Mouse (Mus musculus): ENCODE measurements around the gene Myh9.
A peak's percentile ranks its signal among the peaks of the same experiment; 100 is the strongest.
"Not testable (repeated sequence)": the region's sequence is repeated elsewhere in the genome, so short reads cannot be mapped to it uniquely, and the experiment has no call there.

The Myh9 gene

DNA sequence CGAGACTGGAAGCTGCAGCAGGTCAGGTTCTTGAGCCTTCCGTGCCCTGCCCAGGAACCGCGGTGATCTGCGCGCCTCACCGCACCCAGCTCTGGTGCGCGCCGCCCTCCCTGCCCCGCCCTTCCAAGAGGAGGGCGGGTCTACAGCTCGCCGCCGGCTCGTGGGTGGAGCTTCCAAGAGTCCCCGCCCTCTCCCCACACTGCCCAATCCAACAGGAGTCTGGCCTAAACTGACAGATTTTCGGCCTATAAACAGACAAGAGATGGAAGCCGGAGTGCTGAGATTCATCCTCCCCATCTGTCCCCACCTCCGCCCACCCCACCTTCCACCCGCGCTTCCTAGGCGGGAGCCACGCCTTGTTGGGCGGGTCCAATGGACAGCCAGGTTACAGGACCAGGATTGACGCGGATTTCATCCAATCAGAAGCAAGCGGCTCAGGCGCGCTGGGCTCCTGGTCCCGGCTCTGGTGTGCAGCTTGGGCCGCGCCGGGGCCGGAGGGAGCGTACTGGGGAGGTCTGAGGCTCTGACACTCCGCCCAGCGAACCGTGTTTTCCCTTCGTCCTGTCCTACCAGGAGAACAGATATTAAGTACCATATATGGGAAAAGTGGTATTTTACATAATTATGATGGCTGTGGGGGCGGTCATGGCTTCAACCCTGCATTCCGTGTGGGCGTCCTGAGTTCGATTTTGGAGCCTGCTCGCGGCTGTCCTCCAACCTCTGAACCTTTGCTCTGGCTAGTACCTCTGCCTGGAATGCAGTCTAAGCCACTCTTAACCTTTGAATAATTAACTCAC lies at the start of gene Myh9:
Gene Myh9 (minus strand): TSS at position 129 of the 797 bp plus-strand sequence.
- DNase-seq, result peak; percentile 100

DNA sequence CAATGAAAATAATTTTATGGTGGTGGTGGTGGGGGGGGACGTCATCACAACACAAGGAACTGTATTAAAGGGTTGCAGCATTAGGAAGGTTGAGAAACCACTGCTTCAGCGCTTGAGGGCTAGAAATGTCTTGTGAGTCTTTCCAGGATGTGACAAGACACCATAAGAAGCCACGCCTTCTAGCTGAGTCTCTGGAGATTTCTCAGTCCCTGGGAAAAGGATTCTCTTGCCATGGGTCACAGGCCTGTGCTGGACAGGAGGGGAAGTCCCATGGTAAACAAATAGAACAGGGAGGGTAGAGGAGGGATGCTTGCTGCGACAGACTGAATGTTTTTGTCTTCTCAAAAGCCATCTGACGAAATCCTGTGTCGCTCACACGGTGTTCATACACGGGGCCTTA lies 49.8 kb upstream of the Myh9 start:
- DNase-seq, result no peak

DNA sequence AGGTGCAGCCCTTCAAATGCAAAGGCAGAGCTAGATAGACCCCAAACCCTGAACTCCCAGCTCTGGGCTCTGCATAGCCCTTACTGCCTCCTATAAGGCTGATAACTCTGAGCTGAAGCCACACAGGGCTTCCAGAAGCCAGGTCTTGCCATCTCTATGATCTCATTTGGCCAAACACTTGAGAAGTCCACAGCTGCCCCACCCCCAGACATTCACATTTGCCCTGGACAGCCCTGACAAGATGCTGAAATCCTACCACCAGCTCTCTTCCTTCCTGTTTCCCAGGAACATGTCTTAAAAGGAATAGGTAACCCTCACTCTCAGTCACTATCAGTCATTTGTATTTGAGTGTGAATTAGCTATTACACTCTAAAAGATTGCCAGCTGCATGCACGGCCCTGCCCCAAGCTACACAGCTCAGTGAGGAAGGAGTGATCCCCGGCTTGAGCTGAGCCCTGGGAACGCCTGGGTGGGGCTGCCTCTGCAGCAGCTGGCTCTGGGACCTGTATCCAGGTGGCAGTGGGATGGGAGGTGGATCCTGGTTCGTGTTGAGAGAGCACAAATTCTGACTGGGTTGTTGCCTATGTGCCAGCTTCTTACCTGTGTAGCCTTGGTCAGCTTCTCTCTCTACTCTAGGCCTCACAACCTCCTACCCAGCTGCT lies 47.9 kb upstream of the Myh9 start:
- no peak for DNase-seq

DNA sequence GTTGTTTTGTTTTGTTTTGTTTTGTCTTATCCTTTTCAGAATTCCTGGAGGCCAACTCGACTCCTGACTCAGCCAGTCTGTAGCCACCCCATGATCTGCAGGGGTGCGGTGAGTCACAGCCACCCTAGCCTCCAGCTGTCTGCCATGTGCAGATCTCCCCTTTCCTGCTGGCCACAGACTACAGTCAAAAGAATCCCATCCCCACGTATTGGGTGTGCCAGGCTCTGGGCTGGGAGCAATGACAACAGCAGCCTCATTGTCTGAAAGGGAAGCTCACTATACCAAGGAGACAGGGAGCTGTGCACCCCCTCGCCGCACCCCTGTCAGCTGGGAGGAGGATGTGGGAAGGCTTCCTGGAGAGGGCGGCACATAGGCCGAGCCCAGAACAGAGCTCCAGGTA lies 46.3 kb upstream of the Myh9 start:
- no peak for DNase-seq

DNA sequence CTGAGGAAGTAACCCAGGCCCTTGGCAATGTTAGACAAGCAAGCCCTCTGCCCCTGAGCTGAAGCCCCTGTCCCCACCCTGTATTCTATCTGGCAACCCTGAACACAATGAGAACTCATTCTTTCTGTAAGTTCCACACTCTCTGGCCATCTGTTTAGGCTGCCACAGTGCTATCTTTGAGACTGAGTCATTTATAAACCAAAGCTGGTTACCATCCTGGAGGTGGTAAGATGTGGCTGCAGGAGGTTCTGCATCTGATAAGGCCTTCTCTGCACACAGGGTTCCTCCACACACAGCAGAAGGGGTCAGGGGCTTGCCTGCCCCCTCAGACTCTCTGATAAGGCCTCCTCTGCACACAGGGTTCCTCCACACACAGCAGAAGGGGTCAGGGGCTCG lies 45.1 kb upstream of the Myh9 start:
- DNase-seq, result no peak

DNA sequence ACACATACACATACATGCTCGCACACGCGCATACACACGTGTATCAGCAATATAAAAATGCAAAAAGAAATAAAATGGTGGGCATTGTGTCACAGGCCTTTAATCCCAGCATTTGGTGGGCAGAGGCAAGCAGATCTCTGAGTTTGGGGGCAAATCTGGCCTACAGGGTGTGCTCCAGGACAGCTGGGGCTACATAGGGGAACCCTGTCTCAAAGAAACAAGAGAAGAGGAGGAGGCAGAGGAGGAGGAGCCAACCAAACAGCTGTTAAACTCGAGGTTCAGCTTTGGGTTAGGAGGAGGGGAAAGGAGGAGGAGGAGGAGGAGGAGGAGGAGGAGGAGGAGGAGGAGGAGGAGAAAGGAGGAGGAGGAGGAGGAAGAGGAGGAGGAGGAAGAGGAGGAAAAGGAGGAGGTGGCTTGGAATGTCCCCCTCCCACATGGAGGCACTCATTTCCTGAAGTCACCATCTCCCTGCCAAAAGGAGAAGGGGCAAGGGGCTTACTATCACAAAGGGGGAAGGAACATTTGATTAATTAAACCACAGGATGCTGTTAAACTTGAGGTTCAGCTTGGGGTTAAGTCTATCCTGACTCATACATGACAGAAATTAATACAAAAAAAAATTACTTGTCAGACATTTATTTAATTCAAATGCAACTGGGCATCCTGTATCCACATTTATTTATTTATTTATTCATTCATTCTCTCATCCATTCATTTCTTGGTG lies 44.6 kb upstream of the Myh9 start:
- DNase-seq, result no peak

DNA sequence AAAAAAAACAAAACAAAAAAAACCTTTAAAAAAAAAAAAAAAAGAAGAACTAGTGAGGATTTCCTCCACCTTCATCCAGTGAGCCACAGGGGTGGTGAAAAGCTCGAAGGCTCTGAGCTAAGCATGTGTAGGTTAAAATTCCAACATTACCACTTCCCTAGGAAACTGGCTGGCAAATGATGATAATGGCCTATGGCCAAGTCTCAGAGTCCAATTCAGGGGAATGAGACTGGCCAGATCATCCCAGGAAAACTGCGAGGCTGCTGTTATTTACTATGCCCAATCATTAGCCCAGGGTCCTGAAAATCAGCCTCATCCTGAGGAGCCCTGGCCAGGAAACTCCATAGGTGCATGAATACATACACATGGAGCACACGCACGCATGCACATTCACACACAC lies 44.0 kb upstream of the Myh9 start:
- DNase-seq, result no peak

DNA sequence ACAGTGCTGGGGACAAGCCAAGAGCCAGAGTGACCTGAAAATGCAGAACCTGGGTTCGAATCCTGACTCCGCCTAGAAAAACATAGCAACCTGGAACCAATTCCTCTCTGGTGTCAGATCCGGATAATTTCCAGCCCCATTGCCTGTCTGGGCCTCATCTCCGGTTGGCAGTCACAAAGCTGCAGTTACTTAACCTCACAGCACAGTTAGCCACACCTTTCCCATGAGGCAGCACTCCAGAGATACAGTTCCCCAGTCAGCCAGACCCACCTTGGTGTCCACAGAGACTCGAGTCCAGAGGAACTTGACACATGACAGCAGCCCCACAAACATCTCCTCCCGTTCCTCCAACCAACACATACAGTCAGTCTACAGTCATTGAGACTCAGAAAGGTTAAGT lies 43.2 kb upstream of the Myh9 start:
- no peak for DNase-seq

DNA sequence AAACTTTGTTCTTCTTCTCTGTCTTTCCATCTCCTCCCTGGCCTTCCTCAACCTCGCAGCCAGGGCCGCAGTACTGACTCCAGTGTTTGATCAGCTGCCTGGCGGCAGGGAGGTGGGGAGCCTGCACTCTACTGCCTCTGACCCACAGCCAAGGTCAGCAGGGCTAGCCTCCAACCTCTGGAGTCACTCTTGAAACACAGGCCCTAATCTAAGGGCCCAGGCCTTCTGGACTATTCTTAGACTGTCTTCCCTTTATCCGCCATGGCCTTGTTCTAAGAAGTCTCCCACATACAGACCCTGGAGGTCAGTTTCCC lies 41.7 kb upstream of the Myh9 start:
- no peak for DNase-seq

DNA sequence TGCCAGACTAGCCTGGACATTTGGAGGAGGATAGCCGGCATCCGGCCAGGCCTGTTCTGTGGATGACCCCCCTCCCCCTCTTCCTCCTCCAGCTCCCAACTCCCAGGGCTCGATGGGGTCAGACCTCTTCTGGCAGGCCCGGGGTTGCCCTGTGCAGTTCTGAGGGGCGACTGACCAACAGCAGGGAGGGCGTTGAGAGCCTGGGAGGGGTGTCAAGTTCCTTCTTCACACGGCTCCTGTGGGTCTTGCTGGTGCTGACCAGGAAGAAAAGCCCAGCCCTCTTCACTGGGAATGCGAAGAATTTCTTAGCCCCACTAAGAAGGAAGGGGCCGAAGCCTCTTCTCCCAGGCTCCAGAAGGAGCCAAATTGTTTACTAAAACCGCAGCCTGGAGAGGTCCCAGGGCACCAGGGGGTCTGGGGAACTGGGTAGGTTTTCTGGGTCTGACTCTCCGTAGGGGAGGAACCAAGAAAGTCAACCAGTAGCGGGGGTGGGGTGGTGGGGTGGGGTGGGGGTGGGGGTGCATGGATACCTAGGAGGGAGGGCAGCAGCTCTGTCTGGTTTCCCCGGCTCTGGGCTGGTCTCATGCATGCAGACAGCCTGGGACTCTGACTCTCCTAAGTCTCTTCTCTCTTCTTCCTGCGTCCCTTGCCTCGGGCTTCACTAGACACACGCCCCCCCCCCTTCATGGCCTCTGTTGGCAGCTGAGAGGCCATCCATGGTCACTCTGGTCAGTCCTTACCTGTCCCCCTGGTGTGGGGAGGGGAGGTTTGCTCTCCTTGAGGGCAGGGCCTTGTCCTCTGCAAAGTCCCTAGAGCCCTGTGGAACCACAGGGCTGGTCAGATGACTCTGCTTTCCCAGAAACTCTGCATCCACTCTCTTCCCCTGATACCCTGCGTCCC lies 41.1 kb upstream of the Myh9 start:
- no peak for DNase-seq

DNA sequence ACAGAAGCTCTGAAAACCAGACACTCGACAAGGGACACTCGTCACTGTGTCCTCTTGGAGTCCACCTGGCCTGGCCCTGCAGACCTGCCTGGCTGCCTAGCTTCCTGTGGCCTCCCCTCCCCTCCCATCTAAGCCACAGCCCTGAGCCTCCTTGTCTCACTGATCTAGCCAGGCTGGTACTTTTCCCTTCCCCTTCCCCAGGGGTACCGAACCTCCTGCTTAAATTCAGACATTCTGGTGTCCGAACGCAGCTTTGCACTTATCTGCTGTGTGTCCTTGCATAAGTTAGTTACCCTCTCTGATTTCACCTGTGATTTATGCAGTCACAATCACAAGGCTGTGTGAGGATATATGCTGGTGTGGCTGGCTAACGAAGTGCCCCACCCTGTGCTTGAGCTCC lies 40.3 kb upstream of the Myh9 start:
- DNase-seq, result no peak

DNA sequence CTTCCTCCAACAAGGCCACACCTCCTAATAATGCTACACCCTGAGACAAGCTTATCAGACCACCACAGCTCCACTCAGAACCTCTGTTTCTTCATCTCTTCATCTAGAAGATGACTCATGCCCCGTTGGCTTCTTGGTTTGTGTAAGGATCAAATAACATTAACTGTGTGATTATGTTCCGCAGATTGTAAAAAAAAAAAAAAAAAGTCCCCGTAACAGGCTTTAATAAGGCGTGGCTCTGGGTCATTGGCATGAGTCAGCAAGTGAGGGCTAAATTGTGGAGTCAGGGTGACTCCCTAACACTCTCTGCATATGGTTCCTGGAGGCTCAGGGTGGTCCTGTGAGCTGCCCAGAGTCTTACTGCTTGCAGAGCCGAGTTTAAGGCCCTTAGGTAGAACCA lies 39.7 kb upstream of the Myh9 start:
- no peak for DNase-seq

DNA sequence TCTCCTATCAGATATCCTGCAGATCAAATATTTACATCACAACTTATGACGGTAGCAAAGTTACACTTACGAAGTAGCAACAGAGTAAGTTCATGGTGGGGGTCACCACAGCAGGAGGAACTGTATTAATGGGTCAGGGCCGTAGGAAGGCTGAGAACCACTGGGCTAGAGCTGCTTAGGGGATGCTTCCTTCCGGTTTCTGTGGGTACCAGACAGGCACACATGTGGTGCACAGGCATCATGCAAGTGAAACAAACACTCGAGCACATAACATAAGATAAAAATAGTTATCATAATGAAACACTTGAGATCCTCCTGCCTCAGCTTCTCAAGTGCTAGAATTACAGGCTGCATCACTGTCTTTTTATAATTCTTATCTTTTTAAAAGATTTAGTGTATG lies 38.8 kb upstream of the Myh9 start:
- DNase-seq, result no peak

DNA sequence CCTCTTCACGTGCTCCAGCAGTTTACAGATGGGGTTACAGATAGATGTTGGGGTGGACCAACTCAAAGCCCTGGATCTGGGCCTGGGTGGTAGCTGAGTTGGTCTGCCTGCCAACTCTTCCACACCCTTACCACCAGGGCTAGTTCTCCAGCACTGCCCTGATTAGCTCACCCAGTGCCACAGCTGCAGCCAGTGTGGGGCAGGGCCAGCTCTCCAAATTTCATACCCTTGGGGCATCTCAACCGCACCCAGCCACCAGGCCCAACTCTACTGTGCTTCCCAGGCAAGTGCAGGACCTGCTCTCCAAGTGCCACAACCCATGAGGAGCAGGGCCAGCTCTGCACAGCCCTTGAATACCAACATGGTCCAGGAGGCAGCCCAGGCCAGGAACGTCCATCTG lies 37.8 kb upstream of the Myh9 start:
- no peak for DNase-seq

DNA sequence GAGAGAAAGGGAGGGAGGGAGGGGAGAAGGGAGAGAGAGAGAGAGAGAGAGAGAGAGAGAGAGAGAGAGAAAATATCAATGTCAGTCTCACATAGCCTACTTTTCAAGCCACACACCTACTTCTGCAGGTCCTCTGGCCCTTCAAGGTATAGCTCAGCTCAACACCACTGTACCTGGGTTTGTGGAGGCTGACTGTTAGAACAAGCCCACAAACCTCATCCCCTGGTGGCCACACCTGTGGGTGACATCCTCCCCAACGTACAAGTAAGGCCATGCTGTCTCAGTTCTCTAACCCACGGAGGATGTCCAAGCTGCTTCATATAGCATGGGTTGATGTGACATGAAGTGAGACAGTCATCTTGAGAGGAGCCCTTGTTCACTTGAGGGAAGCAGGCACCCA lies 35.2 kb upstream of the Myh9 start:
- no peak for DNase-seq

DNA sequence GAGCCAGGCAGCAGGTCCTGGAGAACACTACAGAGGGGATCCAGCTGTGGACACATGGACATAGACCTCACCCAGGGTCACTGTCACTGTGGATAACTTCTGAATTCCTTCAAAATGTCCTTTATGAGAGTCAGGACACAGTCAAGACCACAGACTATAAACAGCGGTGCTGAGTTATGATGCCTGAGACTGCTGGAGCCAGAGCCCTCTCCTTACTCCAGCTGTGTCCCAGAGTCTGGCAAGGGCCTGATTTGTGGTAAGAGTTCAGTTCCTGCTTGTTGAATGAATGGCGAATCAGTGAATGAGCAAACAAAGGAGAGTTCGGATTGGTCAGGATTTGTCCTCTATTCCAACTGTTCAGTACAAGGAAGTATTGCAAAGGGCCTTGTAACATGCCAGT lies 34.7 kb upstream of the Myh9 start:
- no peak for DNase-seq

DNA sequence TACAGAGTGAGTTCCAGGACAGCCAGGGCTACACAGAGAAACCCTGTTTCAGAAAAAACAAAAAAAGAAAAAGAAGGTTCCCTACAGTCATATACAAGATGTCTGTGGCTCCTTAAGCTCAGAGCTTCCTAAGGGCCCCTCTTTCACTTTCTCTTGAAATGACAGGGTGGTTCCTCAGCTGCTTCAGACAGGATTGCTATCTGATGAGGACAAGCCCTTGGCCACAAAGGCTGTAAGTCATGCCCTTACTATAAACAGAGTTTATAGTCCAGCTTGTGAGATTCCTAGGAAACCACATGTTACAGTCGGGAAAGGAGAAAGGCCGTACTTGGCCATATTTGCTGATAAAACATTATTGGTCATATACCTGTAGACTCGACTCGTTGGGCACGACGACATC lies 34.0 kb upstream of the Myh9 start:
- DNase-seq, result no peak

DNA sequence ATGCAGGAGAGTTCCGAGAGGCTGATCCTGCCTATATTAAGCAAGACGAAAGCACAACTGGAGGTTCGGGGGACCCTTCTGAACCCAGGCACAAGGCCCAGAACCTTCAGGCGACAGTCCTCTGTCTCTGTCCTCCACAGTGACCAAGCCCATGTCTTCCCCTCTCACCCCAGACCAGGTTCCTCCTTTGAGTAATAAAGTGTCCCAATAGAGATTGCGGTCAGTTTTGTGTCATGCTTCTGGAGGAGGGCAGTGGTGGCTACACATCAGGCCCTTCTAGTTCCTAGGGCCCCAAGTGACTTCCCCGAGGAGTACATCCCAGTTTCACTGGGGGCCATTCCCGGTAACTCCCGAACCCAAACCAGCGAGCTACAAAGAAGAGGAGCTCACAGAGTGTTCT lies 32.8 kb upstream of the Myh9 start:
- DNase-seq, result no peak

DNA sequence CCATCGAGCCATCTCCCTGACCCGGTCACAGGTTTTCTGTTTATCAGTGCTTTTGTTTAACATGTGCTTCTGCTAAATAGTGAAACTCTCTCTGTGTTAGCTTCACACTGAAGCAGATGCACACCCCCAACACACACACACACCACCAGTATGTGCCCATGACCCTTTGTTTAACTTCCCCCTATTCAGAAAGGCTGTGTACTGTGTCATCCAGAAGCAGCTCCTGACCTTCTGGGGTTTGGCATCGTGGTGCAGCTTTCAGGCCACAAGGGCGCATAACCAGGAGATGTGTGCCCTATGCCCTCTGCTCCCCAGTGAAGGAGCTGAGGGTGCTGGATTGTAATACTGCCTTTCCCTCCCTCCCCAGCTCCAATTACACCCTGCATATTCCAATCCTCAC lies 32.3 kb upstream of the Myh9 start:
- DNase-seq, result no peak

DNA sequence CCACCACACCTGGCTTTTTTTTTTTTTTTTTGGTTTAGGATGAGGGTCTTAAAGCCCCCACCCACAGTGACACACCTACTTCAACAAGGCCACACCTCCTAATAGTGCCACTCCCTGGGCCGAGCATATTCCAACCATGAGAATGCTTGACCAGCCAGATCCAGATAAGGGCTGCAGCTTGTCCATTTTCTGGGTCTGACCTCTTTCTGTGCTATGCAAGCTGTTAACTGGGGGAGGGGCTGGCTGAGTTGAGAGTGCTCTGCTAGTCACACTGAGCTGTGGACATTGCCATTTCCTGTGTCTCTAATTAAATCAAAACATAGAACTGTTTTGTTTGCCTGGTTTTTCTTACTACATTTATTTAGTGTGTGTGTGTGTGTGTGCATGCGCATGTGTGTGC lies 31.6 kb upstream of the Myh9 start:
- no peak for DNase-seq

DNA sequence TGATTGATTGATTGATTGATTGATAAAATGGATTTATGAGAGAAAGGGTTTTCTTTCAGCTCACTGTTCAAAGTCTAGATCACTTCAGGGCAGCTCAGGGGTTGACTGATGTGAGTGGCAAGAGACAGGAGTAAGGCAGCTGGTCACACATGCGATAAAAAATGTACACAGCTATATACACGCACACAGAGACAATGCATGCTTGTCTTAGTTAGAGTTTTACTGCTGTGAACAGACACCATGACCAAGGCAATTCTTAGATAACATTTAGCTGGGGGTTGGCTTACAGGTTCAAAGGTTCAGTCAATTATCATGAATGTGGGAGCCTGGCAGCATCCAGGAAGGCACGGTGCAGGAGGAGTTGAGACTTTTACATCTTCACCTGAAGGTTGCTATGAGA lies 31.0 kb upstream of the Myh9 start:
- no peak for DNase-seq

DNA sequence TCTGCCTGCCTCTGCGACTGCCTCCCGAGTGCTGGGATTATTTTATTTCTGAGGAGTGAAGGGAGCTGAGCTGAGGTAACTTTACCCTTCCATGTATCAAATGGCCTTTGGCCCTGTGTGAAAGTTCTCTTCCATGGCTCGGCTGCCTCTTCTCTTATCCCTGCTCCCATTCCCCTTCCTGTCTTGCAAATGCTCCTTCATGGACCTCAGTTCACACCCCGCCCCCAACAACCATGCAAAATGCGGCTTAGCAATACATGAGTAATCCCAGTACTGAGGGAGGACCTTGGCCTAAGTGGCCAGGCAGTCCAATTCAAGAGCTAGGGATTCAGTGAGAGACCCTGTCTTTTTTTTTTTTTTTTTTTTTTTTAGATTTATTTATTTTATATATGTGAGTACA lies 26.4 kb upstream of the Myh9 start:
- no peak for DNase-seq

DNA sequence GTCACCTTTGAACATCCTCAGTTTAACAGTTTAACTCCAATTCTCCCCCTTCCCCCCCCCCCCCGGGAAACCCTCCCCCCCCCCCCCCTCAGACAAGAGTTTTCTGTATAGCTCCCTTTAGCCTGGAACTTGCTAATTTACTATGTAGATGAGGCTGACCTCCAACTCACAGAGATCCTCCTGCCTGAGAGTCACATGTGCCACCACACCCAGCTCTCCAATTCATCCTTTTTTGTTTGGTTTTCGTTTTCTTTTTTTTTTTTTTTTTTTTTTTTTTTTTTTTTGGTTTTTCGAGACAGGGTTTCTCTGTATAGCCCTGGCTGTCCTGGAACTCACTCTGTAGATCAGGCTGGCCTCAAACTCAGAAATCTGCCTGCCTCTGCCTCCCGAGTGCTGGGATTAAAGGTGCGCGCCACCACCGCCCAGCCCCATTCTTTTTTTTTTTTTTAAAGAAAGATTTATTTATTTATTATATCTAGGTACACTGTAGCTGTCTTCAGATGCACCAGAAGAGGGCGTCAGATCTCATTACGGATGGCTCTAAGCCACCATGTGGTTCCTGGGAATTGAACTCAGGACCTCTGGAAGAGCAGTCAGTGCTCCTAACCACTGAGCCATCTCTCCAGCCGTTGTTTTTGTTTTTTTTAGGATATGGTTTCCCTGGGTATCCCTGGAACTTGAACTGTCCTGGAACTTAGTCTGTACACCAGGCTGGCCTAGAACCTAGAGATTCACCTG lies 25.4 kb upstream of the Myh9 start:
- not testable (repeated sequence) for DNase-seq
